Mouse (Mus musculus): ENCODE data around the gene Pde4d. TPM values are rescaled to one million over a fixed set of nuclear protein-coding genes. Genes with fewer than 3 reads are reported as not detected.

Pde4d gene
- polyA plus RNA-seq, 1 experiment from 2014 or later = 14.8 TPM

GRCm38 (mm10) chr13:109775197-109775596, 1325.4 kb downstream of the Pde4d start:
- ATAC-seq (ENCODE audit: low FRiP score, low TSS enrichment) = no peak
- WGBS = 33% methylated on average over 5 of the region's 5 CpGs
- Histone ChIP-seq H3K27me3 (ENCODE audit: control insufficient read depth, insufficient read depth, low read length) (no peaks in the 10 kb centered on the region), H3K9me3 (ENCODE audit: control insufficient read depth, low read length) (no peaks in the 10 kb centered on the region), H3K4me3 (ENCODE audit: low read length) (no peak overlapping the region), H3K4me1 (ENCODE audit: control insufficient read depth, insufficient read depth, low read length) (no peaks in the 10 kb centered on the region; the same call in 1 of the 2 replicates), H3K27ac (ENCODE audit: low read depth, low read length) (no peak overlapping the region), H3K9ac (ENCODE audit: low read depth, low read length) (no peak overlapping the region), H3K36me3 (ENCODE audit: control insufficient read depth, insufficient read depth, low read length) (no peaks in the 10 kb centered on the region), H3K4me2 (replicated peaks; ENCODE audit: low read depth, low read length) (no peak overlapping the region)

GRCm38 (mm10) chr13:109776116-109776515, 1326.4 kb downstream of the Pde4d start:
- Histone ChIP-seq H3K9me3 (ENCODE audit: control insufficient read depth, low read length) (no peaks in the 10 kb centered on the region), H3K36me3 (ENCODE audit: control insufficient read depth, insufficient read depth, low read length) (no peaks in the 10 kb centered on the region), H3K9ac (ENCODE audit: low read depth, low read length) (peak overlapping the region; percentile 34; the same call in 1 of the 2 replicates), H3K4me1 (ENCODE audit: control insufficient read depth, insufficient read depth, low read length) (no peaks in the 10 kb centered on the region; the same call in 1 of the 2 replicates), H3K27ac (ENCODE audit: low read depth, low read length) (no peak overlapping the region), H3K27me3 (ENCODE audit: control insufficient read depth, insufficient read depth, low read length) (no peaks in the 10 kb centered on the region), H3K4me3 (ENCODE audit: low read length) (peak overlapping the region; percentile 21; the same call in 1 of the 2 replicates), H3K4me2 (replicated peaks; ENCODE audit: low read depth, low read length) (peak overlapping the region; percentile 38)
- 2% methylated on average over 11 of the region's 11 CpGs for WGBS
- peak; percentile 92 for ATAC-seq (ENCODE audit: low FRiP score, low TSS enrichment)

DNA sequence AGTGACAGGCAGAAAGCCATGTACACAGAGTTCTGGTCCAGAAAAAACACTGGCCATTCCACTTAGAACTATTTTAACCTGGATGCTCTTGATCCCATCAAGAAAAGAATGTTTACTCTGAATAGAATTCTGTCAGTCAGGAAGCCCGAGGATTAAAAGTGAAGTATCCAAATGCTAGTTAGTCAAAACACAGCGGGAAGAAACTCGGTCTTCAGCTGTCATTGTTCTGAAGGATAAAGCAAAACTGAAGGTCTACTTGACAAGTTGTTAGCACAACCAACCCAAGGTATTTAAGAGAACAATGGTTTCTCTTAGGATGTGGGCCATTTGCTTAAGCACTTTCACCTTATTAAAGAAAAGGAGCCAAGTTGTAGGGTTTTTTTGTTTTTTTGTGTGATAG, 1327.2 kb downstream of the Pde4d start:
- Histone ChIP-seq H3K4me3 (ENCODE audit: low read length) (no peak overlapping the region), H3K4me1 (ENCODE audit: control insufficient read depth, insufficient read depth, low read length) (no peaks in the 10 kb centered on the region; the same call in 1 of the 2 replicates), H3K27ac (ENCODE audit: low read depth, low read length) (no peak overlapping the region), H3K36me3 (ENCODE audit: control insufficient read depth, insufficient read depth, low read length) (no peaks in the 10 kb centered on the region), H3K4me2 (replicated peaks; ENCODE audit: low read depth, low read length) (no peak overlapping the region), H3K9me3 (ENCODE audit: control insufficient read depth, low read length) (no peaks in the 10 kb centered on the region), H3K9ac (ENCODE audit: low read depth, low read length) (no peak overlapping the region), H3K27me3 (ENCODE audit: control insufficient read depth, insufficient read depth, low read length) (no peaks in the 10 kb centered on the region)
- WGBS = 59% methylated on average over 3 of the region's 3 CpGs
- ATAC-seq (ENCODE audit: low FRiP score, low TSS enrichment) = no peak

- ATAC-seq (ENCODE audit: low FRiP score, low TSS enrichment) = no peak
- 89% methylated on average over 5 of the region's 5 CpGs for WGBS
- H3K27ac ChIP-seq (ENCODE audit: low read depth, low read length) = no peak overlapping the region
Measured at GRCm38 (mm10) chr13:109777441-109777840, 1327.7 kb downstream of the Pde4d start.

DNA sequence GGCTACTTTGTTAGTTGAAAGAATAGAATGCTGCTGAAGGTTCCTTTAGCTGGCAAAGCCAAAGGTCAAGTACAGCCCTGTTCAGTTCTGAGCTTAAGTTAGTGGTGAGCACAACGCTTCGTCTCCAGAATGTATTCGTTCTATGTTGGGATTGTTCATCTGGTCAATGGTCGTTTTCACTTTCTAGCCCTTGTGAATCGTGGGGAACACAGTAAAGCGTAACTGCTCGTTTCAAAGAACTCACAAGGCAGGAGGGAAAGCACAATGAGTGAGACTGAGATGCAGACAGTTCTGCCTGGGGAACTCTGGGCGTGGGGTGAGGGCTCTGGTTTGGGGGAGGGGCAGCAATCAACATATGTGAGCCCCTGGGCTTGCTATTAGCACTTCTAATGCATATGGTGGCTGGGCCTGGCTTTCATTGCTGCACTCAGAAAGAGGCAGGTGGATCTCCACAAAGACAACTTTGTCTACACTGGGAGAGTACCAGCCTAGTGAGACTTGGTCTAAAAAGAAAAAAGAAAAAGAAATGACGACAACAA, 1328.6 kb downstream of the Pde4d start:
- H3K4me2 ChIP-seq (replicated peaks; ENCODE audit: low read depth, low read length) = no peak overlapping the region
- H3K4me3 ChIP-seq (ENCODE audit: low read length) = no peak overlapping the region
- H3K4me1 ChIP-seq (ENCODE audit: control insufficient read depth, insufficient read depth, low read length) = no peaks in the 10 kb centered on the region; the same call in 1 of the 2 replicates
- ATAC-seq (ENCODE audit: low FRiP score, low TSS enrichment) = no peak
- H3K36me3 ChIP-seq (ENCODE audit: control insufficient read depth, insufficient read depth, low read length) = no peaks in the 10 kb centered on the region
- H3K9me3 ChIP-seq (ENCODE audit: control insufficient read depth, low read length) = no peaks in the 10 kb centered on the region
- no peak overlapping the region for H3K27ac ChIP-seq (ENCODE audit: low read depth, low read length)
- H3K9ac ChIP-seq (ENCODE audit: low read depth, low read length) = no peak overlapping the region
- no peaks in the 10 kb centered on the region for H3K27me3 ChIP-seq (ENCODE audit: control insufficient read depth, insufficient read depth, low read length)
- 52% methylated on average over 9 of the region's 9 CpGs for WGBS

More at GRCm38 (mm10) chr13:109777441-109777840, 1327.7 kb downstream of the Pde4d start:
- Histone ChIP-seq H3K9me3 (ENCODE audit: control insufficient read depth, low read length) (no peaks in the 10 kb centered on the region), H3K4me2 (replicated peaks; ENCODE audit: low read depth, low read length) (no peak overlapping the region), H3K4me3 (ENCODE audit: low read length) (no peak overlapping the region), H3K4me1 (ENCODE audit: control insufficient read depth, insufficient read depth, low read length) (no peaks in the 10 kb centered on the region; the same call in 1 of the 2 replicates), H3K9ac (ENCODE audit: low read depth, low read length) (no peak overlapping the region), H3K27me3 (ENCODE audit: control insufficient read depth, insufficient read depth, low read length) (no peaks in the 10 kb centered on the region), H3K36me3 (ENCODE audit: control insufficient read depth, insufficient read depth, low read length) (no peaks in the 10 kb centered on the region)

GRCm38 (mm10) chr13:109781466-109781865, 1331.7 kb downstream of the Pde4d start:
- no peak overlapping the region for H3K4me3 ChIP-seq (ENCODE audit: low read length)
- 94% methylated on average over 1 of the region's 1 CpGs for WGBS
- no peak overlapping the region for H3K27ac ChIP-seq (ENCODE audit: low read depth, low read length)
- H3K36me3 ChIP-seq (ENCODE audit: control insufficient read depth, insufficient read depth, low read length) = no peaks in the 10 kb centered on the region
- no peaks in the 10 kb centered on the region for H3K27me3 ChIP-seq (ENCODE audit: control insufficient read depth, insufficient read depth, low read length)
- no peak for ATAC-seq (ENCODE audit: low FRiP score, low TSS enrichment)
- no peaks in the 10 kb centered on the region for H3K4me1 ChIP-seq (ENCODE audit: control insufficient read depth, insufficient read depth, low read length)
- no peak overlapping the region for H3K9ac ChIP-seq (ENCODE audit: low read depth, low read length)
- no peak overlapping the region for H3K4me2 ChIP-seq (replicated peaks; ENCODE audit: low read depth, low read length)
- no peaks in the 10 kb centered on the region for H3K9me3 ChIP-seq (ENCODE audit: control insufficient read depth, low read length)

GRCm38 (mm10) chr13:109788604-109789003, 1338.9 kb downstream of the Pde4d start:
- Histone ChIP-seq H3K9ac (ENCODE audit: low read depth, low read length) (no peak overlapping the region), H3K4me2 (replicated peaks; ENCODE audit: low read depth, low read length) (no peak overlapping the region), H3K9me3 (ENCODE audit: control insufficient read depth, low read length) (no peaks in the 10 kb centered on the region), H3K36me3 (ENCODE audit: control insufficient read depth, insufficient read depth, low read length) (no peaks in the 10 kb centered on the region), H3K27me3 (ENCODE audit: control insufficient read depth, insufficient read depth, low read length) (no peaks in the 10 kb centered on the region), H3K4me1 (ENCODE audit: control insufficient read depth, insufficient read depth, low read length) (0 out of 2 replicates have a peak, but pooled peaks cover 3% of the 10 kb centered on the region), H3K4me3 (ENCODE audit: low read length) (no peak overlapping the region), H3K27ac (ENCODE audit: low read depth, low read length) (no peak overlapping the region)
- WGBS = 70% methylated on average over 4 of the region's 4 CpGs
- no peak for ATAC-seq (ENCODE audit: low FRiP score, low TSS enrichment)

GRCm38 (mm10) chr13:109789151-109789550, 1339.4 kb downstream of the Pde4d start:
- ATAC-seq (ENCODE audit: low FRiP score, low TSS enrichment) = no peak
- Histone ChIP-seq H3K9ac (ENCODE audit: low read depth, low read length) (no peak overlapping the region), H3K4me2 (replicated peaks; ENCODE audit: low read depth, low read length) (no peak overlapping the region), H3K36me3 (ENCODE audit: control insufficient read depth, insufficient read depth, low read length) (no peaks in the 10 kb centered on the region), H3K4me1 (ENCODE audit: control insufficient read depth, insufficient read depth, low read length) (0 out of 2 replicates have a peak, but pooled peaks cover 3% of the 10 kb centered on the region), H3K27me3 (ENCODE audit: control insufficient read depth, insufficient read depth, low read length) (no peaks in the 10 kb centered on the region), H3K9me3 (ENCODE audit: control insufficient read depth, low read length) (no peaks in the 10 kb centered on the region), H3K27ac (ENCODE audit: low read depth, low read length) (no peak overlapping the region), H3K4me3 (ENCODE audit: low read length) (no peak overlapping the region)
- WGBS = 74% methylated on average over 4 of the region's 4 CpGs

GRCm38 (mm10) chr13:109790045-109790715, 1340.4 kb downstream of the Pde4d start:
- no peaks in the 10 kb centered on the region for H3K36me3 ChIP-seq (ENCODE audit: control insufficient read depth, insufficient read depth, low read length)
- H3K4me2 ChIP-seq (replicated peaks; ENCODE audit: low read depth, low read length) = no peak overlapping the region
- no peaks in the 10 kb centered on the region for H3K27me3 ChIP-seq (ENCODE audit: control insufficient read depth, insufficient read depth, low read length)
- H3K27ac ChIP-seq (ENCODE audit: low read depth, low read length) = no peak overlapping the region
- no peak for ATAC-seq (ENCODE audit: low FRiP score, low TSS enrichment)
- 81% methylated on average over 8 of the region's 8 CpGs for WGBS
- 0 out of 2 replicates have a peak, but pooled peaks cover 3% of the 10 kb centered on the region for H3K4me1 ChIP-seq (ENCODE audit: control insufficient read depth, insufficient read depth, low read length)
- H3K4me3 ChIP-seq (ENCODE audit: low read length) = no peak overlapping the region
- no peak overlapping the region for H3K9ac ChIP-seq (ENCODE audit: low read depth, low read length)
- no peaks in the 10 kb centered on the region for H3K9me3 ChIP-seq (ENCODE audit: control insufficient read depth, low read length)

Measured in kidney, embryonic 14.5 days (tissue).